Mouse (Mus musculus) stomach, postnatal 0 days (tissue): Measurements from ENCODE around the gene Samd14. TPM values are rescaled to one million over a fixed set of nuclear protein-coding genes. Genes with fewer than 3 reads are reported as not detected.
A peak's percentile ranks its signal among the peaks of the same experiment; 100 is the strongest.
"Not testable (repeated sequence)": the region's sequence is repeated elsewhere in the genome, so short reads cannot be mapped to it uniquely, and the experiment has no call there.

Experiments
- ATAC-seq: fragments of 200-750 bp; cut with Nextera tagmentation; 2 replicates; pipeline ENCODE4 v1.8.0; 2017; ENCODE audit not compliant: low FRiP score, low TSS enrichment
- DNase-seq: peaks from one replicate; pipeline ENCODE4 v3.0.0-alpha.2; 2016; ENCODE audit warnings: low spot score
- H3K27ac ChIP-seq: fragments of 300-500 bp; sonication (generic); replicated peaks from 2 replicates; pipeline ENCODE4 v1.5.1; 2014; ENCODE audit warnings: mild to moderate bottlenecking, control low read depth
- H3K27me3 ChIP-seq: fragments of 300-500 bp; sonication (generic); 2 replicates; pipeline ENCODE4 v1.6.1; 2014; ENCODE audit warnings: low read length; ENCODE audit not compliant: control insufficient read depth, insufficient read depth
- H3K36me3 ChIP-seq: fragments of 300-500 bp; sonication (generic); 2 replicates; pipeline ENCODE4 v1.6.1; 2014; ENCODE audit warnings: low read length, mixed read lengths; ENCODE audit not compliant: control insufficient read depth, insufficient read depth
- H3K4me1 ChIP-seq: fragments of 300-500 bp; sonication (generic); replicated peaks from 2 replicates; pipeline ENCODE4 v1.6.1; 2014; ENCODE audit warnings: antibody characterized with exemption; ENCODE audit not compliant: control insufficient read depth, insufficient read depth
- H3K4me2 ChIP-seq: fragments of 300-500 bp; sonication (generic); replicated peaks from 2 replicates; pipeline ENCODE4 v1.6.1; 2014; ENCODE audit warnings: low read depth, mild to moderate bottlenecking, control low read depth, moderate library complexity
- H3K4me3 ChIP-seq: fragments of 300-500 bp; sonication (generic); 2 replicates; pipeline ENCODE4 v1.5.1; 2014; ENCODE audit warnings: low read depth, low read length, control low read depth
- H3K9ac ChIP-seq: fragments of 300-500 bp; sonication (generic); 2 replicates; pipeline ENCODE4 v1.6.1; 2014; ENCODE audit warnings: mild to moderate bottlenecking, low read length, control low read depth, mixed read lengths
- H3K9me3 ChIP-seq: fragments of 300-500 bp; sonication (generic); 2 replicates; pipeline ENCODE4 v1.6.1; 2016; ENCODE audit warnings: low read length; ENCODE audit not compliant: control insufficient read depth
- CTCF ChIP-seq: IDR thresholded peaks from 2 replicates; pipeline ENCODE4 v1.5.1; 2016; ENCODE audit warnings: antibody characterized with exemption, low read depth, mild to moderate bottlenecking, moderate library complexity
- EP300 ChIP-seq: optimal IDR thresholded peaks from 2 replicates; pipeline ENCODE3; 2016; ENCODE audit warnings: antibody characterized with exemption
- whole genome bisulfite sequencing: fragments of 180-500 bp; shearing (Covaris S2); extraction: QIAGEN DNeasy Blood & Tissue Kit; methylation state at CpG from one replicate; pipeline ENCODE4 v1.1.7; 2014; 5-methylcytosine and 5-hydroxymethylcytosine counted together
- polyA plus RNA-seq: library from polyadenylated mRNA; unstranded; fragments of >200 nt; fragmentation: Nextera tagmentation; extraction: Ambion mirVana; gene quantifications from 2 replicates; pipeline ENCODE4 v1.2.1, GENCODE M21; 2015

Gene Samd14
- 6.7 and 7.2 TPM in 2 replicates for polyA plus RNA-seq

DNA sequence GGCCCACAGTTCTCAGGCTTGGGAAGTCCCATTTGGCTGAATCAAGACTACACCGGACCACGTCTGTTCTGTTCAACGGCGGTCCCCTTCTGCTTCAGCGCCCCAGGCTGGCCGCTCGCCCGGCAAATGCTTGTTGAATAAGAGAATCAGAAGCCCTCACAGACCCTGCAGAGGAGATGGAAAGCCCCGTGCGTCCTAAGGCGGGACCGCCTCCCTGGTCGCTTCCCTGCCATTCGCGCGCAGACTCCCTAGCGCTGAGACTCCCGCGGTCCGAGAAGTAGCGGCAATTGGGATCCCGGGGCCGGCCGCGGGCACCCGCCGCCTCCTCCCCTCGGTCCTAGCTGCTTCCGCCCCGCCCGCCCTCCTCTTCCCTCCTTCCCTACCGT lies at the start of gene Samd14:
TSS of gene Samd14 (plus strand) at position 251 of the 386 bp plus-strand sequence.
- H3K9ac ChIP-seq, result peak within 1 kb of the TSS; percentile 76
- H3K27ac ChIP-seq, result peak within 1 kb of the TSS; percentile 81
- no peaks in the 10 kb centered on the region for H3K27me3 ChIP-seq
- TF ChIP-seq CTCF (no peak), EP300 (no peak)
- peaks cover 12% of the 10 kb centered on the region; the same call in 1 of the 2 replicates for H3K4me1 ChIP-seq
- H3K9me3 ChIP-seq, result no peaks in the 10 kb centered on the region
- WGBS, result 1% methylated on average over 26 of the region's 32 CpGs
- peak; percentile 70 for DNase-seq
- H3K4me3 ChIP-seq, result peak within 1 kb of the TSS; percentile 56
- peaks cover 7% of the 10 kb centered on the region for H3K36me3 ChIP-seq
- peak; percentile 43 for ATAC-seq
- H3K4me2 ChIP-seq, result peak within 1 kb of the TSS; percentile 75

DNA sequence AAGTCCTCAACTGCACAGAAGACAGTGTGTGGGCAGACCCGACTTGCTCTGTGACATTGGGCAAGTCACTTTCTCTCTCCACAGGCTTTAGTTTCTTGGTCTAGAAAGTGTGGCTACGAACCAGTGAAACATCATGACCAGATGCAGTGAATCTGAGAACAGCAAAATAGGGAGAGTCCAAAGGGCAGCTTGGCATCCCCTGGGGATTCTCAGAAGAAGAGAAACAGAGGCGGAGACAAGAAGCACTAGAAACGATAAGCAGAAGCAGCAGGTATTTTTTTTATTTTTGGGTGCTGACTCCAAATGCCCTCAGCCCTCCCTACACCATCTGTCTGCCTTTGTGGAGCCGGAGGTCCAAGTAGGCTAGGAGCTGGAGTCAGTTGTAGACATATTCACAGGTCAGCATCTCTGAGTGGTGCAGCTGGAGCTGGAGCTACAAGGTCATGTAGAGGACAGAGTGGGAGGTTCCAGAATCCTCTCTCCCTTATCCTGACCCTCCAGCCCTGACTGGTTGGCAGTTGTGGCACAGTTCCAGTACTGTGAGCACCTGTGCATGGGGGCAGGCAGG lies 47.1 kb upstream of the Samd14 start:
- no peak for TF ChIP-seq CTCF
- TF ChIP-seq EP300, result no peak
- H3K4me3 ChIP-seq, result no peak overlapping the region
- DNase-seq (no peak), ATAC-seq (no peak)
- no peaks in the 10 kb centered on the region for H3K27me3 ChIP-seq
- no peaks in the 10 kb centered on the region for H3K36me3 ChIP-seq
- no peak overlapping the region for H3K9ac ChIP-seq
- 66% methylated on average over 5 of the region's 5 CpGs for WGBS
- peaks cover 9% of the 10 kb centered on the region; the same call in 1 of the 2 replicates for H3K4me1 ChIP-seq
- no peaks in the 10 kb centered on the region for H3K9me3 ChIP-seq
- H3K4me2 ChIP-seq, result no peak overlapping the region
- no peak overlapping the region for H3K27ac ChIP-seq

DNA sequence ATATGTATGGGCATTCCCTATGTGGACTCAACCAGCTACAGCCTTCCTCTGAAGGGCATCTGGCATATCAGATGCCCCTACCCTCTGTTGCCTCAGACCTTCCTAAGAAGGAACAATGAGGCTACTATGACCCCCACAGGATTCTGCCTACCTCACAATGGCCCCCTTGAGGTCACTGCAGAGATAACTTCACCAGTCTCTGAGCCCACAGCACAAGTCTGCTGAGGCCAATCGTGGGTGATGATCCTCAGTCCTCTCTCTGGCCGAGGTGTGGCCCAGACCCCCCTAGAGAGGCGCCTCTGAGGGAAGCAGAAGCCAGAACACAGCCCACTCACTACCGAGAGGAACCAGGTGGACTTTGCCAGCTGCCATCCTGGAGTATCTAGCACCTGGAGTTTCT lies 42.3 kb upstream of the Samd14 start, which contains the start of gene Hils1:
TSS of gene Hils1 (plus strand) at position 175 of the 400 bp plus-strand sequence.
- DNase-seq (no peak), ATAC-seq (no peak)
- H3K4me1 ChIP-seq, result no peaks in the 10 kb centered on the region
- no peaks in the 10 kb centered on the region for H3K27me3 ChIP-seq
- no peak within 1 kb of the TSS for H3K4me2 ChIP-seq
- H3K36me3 ChIP-seq, result no peaks in the 10 kb centered on the region
- no peaks in the 10 kb centered on the region for H3K9me3 ChIP-seq
- no peak within 1 kb of the TSS for H3K27ac ChIP-seq
- 32% methylated on average over 4 of the region's 4 CpGs for WGBS
- H3K9ac ChIP-seq, result no peak within 1 kb of the TSS
- H3K4me3 ChIP-seq, result no peak within 1 kb of the TSS
- TF ChIP-seq CTCF (peak; percentile 35; the same call in 1 of the 2 replicates), EP300 (no peak)

DNA sequence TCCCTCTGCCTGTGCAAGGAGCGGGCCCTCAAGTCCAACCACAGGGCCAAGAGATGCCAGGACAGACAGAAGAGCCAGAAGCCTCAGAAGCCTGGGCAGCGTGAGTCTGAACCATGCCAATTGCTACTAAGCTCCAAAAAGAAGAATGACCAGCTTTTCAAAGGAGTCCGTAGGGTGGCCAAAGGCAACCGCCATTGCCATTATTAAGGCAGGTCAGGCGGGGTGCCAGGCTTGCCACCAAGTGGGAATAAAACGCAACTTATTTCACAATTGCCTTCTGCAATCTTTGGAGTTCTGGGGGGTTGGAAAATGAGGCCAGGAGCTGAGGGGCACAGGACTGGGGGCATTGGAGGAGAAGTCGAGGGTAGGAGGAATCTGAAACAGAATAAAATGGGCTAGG lies 41.5 kb upstream of the Samd14 start:
- WGBS, result 72% methylated on average over 7 of the region's 7 CpGs
- no peak overlapping the region for H3K4me2 ChIP-seq
- H3K4me3 ChIP-seq, result no peak overlapping the region
- no peaks in the 10 kb centered on the region for H3K27me3 ChIP-seq
- ATAC-seq (no peak), DNase-seq (no peak)
- H3K9me3 ChIP-seq, result no peaks in the 10 kb centered on the region
- H3K27ac ChIP-seq, result no peak overlapping the region
- TF ChIP-seq CTCF (no peak), EP300 (no peak)
- H3K9ac ChIP-seq, result no peak overlapping the region
- no peaks in the 10 kb centered on the region for H3K36me3 ChIP-seq
- H3K4me1 ChIP-seq, result no peaks in the 10 kb centered on the region

DNA sequence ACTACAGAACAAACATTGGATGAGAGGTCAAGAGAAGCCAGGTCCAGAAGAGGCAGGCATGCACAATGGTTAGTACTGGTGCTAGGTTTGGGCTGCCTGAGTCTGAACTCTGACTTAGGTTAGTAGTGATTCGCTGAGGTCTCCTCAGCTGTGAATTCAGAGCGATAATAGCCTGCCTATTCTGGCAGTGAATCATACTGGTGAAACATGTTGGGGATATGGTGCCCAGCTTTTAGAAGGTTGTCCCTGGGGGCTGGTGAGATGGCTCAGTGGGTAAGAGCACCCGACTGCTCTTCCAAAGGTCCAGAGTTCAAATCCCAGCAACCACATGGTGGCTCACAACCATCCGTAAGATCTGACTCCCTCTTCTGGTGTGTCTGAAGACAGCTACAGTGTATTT lies 40.0 kb upstream of the Samd14 start:
- not testable (repeated sequence) for H3K9me3 ChIP-seq, H3K4me3 ChIP-seq, H3K36me3 ChIP-seq, H3K9ac ChIP-seq, H3K4me1 ChIP-seq, H3K27me3 ChIP-seq, DNase-seq, ATAC-seq, H3K4me2 ChIP-seq, H3K27ac ChIP-seq
- 80% methylated on average over 4 of the region's 4 CpGs for WGBS

DNA sequence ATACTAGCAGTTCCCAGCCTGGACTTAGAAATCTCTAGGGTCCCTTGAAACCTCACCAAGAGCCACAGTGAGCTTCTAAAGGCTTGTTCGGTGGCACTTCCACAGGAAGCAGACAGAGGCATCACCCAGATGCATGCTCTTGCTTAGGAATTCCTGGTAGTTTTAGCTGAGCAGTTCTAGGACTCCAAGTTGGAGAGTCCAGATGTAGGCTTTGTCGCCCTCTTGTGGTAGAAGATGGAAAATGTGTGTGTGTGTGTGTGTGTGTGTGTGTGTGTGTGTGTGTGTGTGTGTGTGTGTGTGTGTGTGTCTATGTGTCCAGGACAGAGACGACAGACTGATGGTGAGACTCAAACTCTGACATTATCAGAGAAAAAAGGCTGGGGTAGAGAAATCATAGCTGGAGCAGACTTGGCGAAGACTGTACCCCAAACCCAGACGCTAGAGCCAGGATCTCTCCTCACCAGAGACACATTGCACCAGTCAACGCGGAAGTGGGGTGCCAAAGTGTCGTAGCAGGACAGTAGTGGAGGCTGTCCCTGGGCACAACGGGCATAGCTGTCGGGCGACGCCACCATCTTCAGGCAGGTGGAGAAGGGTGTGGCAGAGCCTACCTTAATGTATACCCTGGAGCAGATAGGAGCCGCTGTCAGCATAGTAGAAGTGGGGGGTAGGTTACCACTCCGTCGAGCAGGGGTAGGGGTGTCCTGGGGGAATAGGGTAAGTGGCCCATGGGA lies 39.3 kb upstream of the Samd14 start:
- Histone ChIP-seq H3K9me3 (no peaks in the 10 kb centered on the region), H3K4me2 (no peak overlapping the region), H3K27me3 (no peaks in the 10 kb centered on the region), H3K27ac (no peak overlapping the region), H3K36me3 (no peaks in the 10 kb centered on the region), H3K4me3 (no peak overlapping the region), H3K4me1 (no peaks in the 10 kb centered on the region), H3K9ac (no peak overlapping the region)
- peak; percentile 56; the same call in 1 of the 2 replicates for ATAC-seq
- peak; percentile 68 for DNase-seq
- 51% methylated on average over 15 of the region's 15 CpGs for WGBS
- peak; percentile 95 for TF ChIP-seq CTCF
- no peak for TF ChIP-seq EP300
